Mouse (Mus musculus): ENCODE measurements at regions not wholly inside any gene's neighbourhood (a gene's known extent, or its start where the extent isn't known, plus 50 kb on each side); places are given as distances from the start of the nearest gene placed in this dataset.
"Not testable (repeated sequence)": the region's sequence is repeated elsewhere in the genome, so short reads cannot be mapped to it uniquely, and the experiment has no call there.

GRCm38 (mm10) chr4:23037784-23038183 is 549.6 kb upstream of the Pou3f2 start:
- Histone ChIP-seq H3K9me3 (ENCODE audit: control insufficient read depth, low read length) (no peaks in the 10 kb centered on the region), H3K27me3 (ENCODE audit: control insufficient read depth, insufficient read depth, low read length) (no peaks in the 10 kb centered on the region), H3K4me1 (ENCODE audit: control insufficient read depth, insufficient read depth, low read length) (no peaks in the 10 kb centered on the region), H3K36me3 (ENCODE audit: control insufficient read depth, insufficient read depth, low read length) (no peaks in the 10 kb centered on the region), H3K27ac (ENCODE audit: low read depth, low read length) (no peak overlapping the region), H3K4me3 (ENCODE audit: low read length) (no peak overlapping the region), H3K4me2 (replicated peaks; ENCODE audit: low read depth, low read length) (no peak overlapping the region), H3K9ac (ENCODE audit: low read depth, low read length) (no peak overlapping the region)
- no peak for ATAC-seq (ENCODE audit: low FRiP score, low TSS enrichment)
- WGBS = 72% methylated on average over 6 of the region's 6 CpGs

- Histone ChIP-seq H3K9me3 (ENCODE audit: control insufficient read depth, low read length) (no peaks in the 10 kb centered on the region), H3K36me3 (ENCODE audit: control insufficient read depth, insufficient read depth, low read length) (no peaks in the 10 kb centered on the region)
- WGBS = 85% methylated on average over 2 of the region's 2 CpGs
Measured at GRCm38 (mm10) chr4:23031271-23031670, 543.1 kb upstream of the Pou3f2 start.

GRCm38 (mm10) chr4:23022177-23022576 is 534.0 kb upstream of the Pou3f2 start:
- no peak for ATAC-seq (ENCODE audit: low FRiP score, low TSS enrichment)
- H3K27me3 ChIP-seq (ENCODE audit: control insufficient read depth, insufficient read depth, low read length) = no peaks in the 10 kb centered on the region
- H3K4me3 ChIP-seq (ENCODE audit: low read length) = no peak overlapping the region
- no peaks in the 10 kb centered on the region for H3K9me3 ChIP-seq (ENCODE audit: control insufficient read depth, low read length)
- no peak overlapping the region for H3K4me2 ChIP-seq (replicated peaks; ENCODE audit: low read depth, low read length)
- H3K36me3 ChIP-seq (ENCODE audit: control insufficient read depth, insufficient read depth, low read length) = no peaks in the 10 kb centered on the region
- no peaks in the 10 kb centered on the region for H3K4me1 ChIP-seq (ENCODE audit: control insufficient read depth, insufficient read depth, low read length)
- no peak overlapping the region for H3K9ac ChIP-seq (ENCODE audit: low read depth, low read length)
- H3K27ac ChIP-seq (ENCODE audit: low read depth, low read length) = no peak overlapping the region
- whole genome bisulfite sequencing = 72% methylated on average over 2 of the region's 2 CpGs

More at GRCm38 (mm10) chr4:23031271-23031670, 543.1 kb upstream of the Pou3f2 start:
- Histone ChIP-seq H3K27ac (ENCODE audit: low read depth, low read length) (no peak overlapping the region), H3K9ac (ENCODE audit: low read depth, low read length) (no peak overlapping the region), H3K4me1 (ENCODE audit: control insufficient read depth, insufficient read depth, low read length) (no peaks in the 10 kb centered on the region), H3K4me2 (replicated peaks; ENCODE audit: low read depth, low read length) (no peak overlapping the region), H3K27me3 (ENCODE audit: control insufficient read depth, insufficient read depth, low read length) (no peaks in the 10 kb centered on the region), H3K4me3 (ENCODE audit: low read length) (no peak overlapping the region)
- ATAC-seq (ENCODE audit: low FRiP score, low TSS enrichment) = no peak

- H3K36me3 ChIP-seq (ENCODE audit: control insufficient read depth, insufficient read depth, low read length) = no peaks in the 10 kb centered on the region
- no peak for ATAC-seq (ENCODE audit: low FRiP score, low TSS enrichment)
- no peak overlapping the region for H3K4me3 ChIP-seq (ENCODE audit: low read length)
- H3K27ac ChIP-seq (ENCODE audit: low read depth, low read length) = no peak overlapping the region
- H3K4me1 ChIP-seq (ENCODE audit: control insufficient read depth, insufficient read depth, low read length) = no peaks in the 10 kb centered on the region
- H3K9me3 ChIP-seq (ENCODE audit: control insufficient read depth, low read length) = no peaks in the 10 kb centered on the region
- no peaks in the 10 kb centered on the region for H3K27me3 ChIP-seq (ENCODE audit: control insufficient read depth, insufficient read depth, low read length)
- WGBS = 59% methylated on average over 2 of the region's 2 CpGs
- H3K4me2 ChIP-seq (replicated peaks; ENCODE audit: low read depth, low read length) = no peak overlapping the region
- H3K9ac ChIP-seq (ENCODE audit: low read depth, low read length) = no peak overlapping the region
Measured at GRCm38 (mm10) chr4:23010346-23010745, 522.2 kb upstream of the Pou3f2 start.

- not testable (repeated sequence) for H3K27me3 ChIP-seq (ENCODE audit: control insufficient read depth, insufficient read depth, low read length); ATAC-seq (ENCODE audit: low FRiP score, low TSS enrichment); H3K4me1 ChIP-seq (ENCODE audit: control insufficient read depth, insufficient read depth, low read length); H3K9me3 ChIP-seq (ENCODE audit: control insufficient read depth, low read length); H3K36me3 ChIP-seq (ENCODE audit: control insufficient read depth, insufficient read depth, low read length); H3K27ac ChIP-seq (ENCODE audit: low read depth, low read length); H3K9ac ChIP-seq (ENCODE audit: low read depth, low read length); H3K4me2 ChIP-seq (replicated peaks; ENCODE audit: low read depth, low read length); H3K4me3 ChIP-seq (ENCODE audit: low read length)
- WGBS = 77% methylated on average over 3 of the region's 3 CpGs
Measured at GRCm38 (mm10) chr4:23009196-23009595, 521.0 kb upstream of the Pou3f2 start.

GRCm38 (mm10) chr4:22998994-22999393 is 510.8 kb upstream of the Pou3f2 start:
- Histone ChIP-seq H3K4me2 (replicated peaks; ENCODE audit: low read depth, low read length) (no peak overlapping the region), H3K9ac (ENCODE audit: low read depth, low read length) (no peak overlapping the region), H3K27ac (ENCODE audit: low read depth, low read length) (no peak overlapping the region), H3K27me3 (ENCODE audit: control insufficient read depth, insufficient read depth, low read length) (no peaks in the 10 kb centered on the region), H3K4me1 (ENCODE audit: control insufficient read depth, insufficient read depth, low read length) (no peaks in the 10 kb centered on the region), H3K9me3 (ENCODE audit: control insufficient read depth, low read length) (no peaks in the 10 kb centered on the region), H3K36me3 (ENCODE audit: control insufficient read depth, insufficient read depth, low read length) (no peaks in the 10 kb centered on the region), H3K4me3 (ENCODE audit: low read length) (no peak overlapping the region)
- ATAC-seq (ENCODE audit: low FRiP score, low TSS enrichment) = no peak
- 47% methylated on average over 4 of the region's 4 CpGs for WGBS

GRCm38 (mm10) chr4:22997198-22997985 is 509.2 kb upstream of the Pou3f2 start:
- no peak overlapping the region for H3K27ac ChIP-seq (ENCODE audit: low read depth, low read length)
- H3K4me1 ChIP-seq (ENCODE audit: control insufficient read depth, insufficient read depth, low read length) = no peaks in the 10 kb centered on the region
- H3K36me3 ChIP-seq (ENCODE audit: control insufficient read depth, insufficient read depth, low read length) = no peaks in the 10 kb centered on the region
- no peaks in the 10 kb centered on the region for H3K9me3 ChIP-seq (ENCODE audit: control insufficient read depth, low read length)
- H3K4me2 ChIP-seq (replicated peaks; ENCODE audit: low read depth, low read length) = no peak overlapping the region
- H3K4me3 ChIP-seq (ENCODE audit: low read length) = no peak overlapping the region
- no peak for ATAC-seq (ENCODE audit: low FRiP score, low TSS enrichment)
- no peaks in the 10 kb centered on the region for H3K27me3 ChIP-seq (ENCODE audit: control insufficient read depth, insufficient read depth, low read length)
- no peak overlapping the region for H3K9ac ChIP-seq (ENCODE audit: low read depth, low read length)
- 34% methylated on average over 4 of the region's 4 CpGs for WGBS

- H3K27ac ChIP-seq (ENCODE audit: low read depth, low read length) = no peak overlapping the region
- H3K9me3 ChIP-seq (ENCODE audit: control insufficient read depth, low read length) = no peaks in the 10 kb centered on the region
- no peak overlapping the region for H3K4me2 ChIP-seq (replicated peaks; ENCODE audit: low read depth, low read length)
- ATAC-seq (ENCODE audit: low FRiP score, low TSS enrichment) = 0 out of 2 replicates have a peak, but pooled peaks have one; percentile 28
- H3K9ac ChIP-seq (ENCODE audit: low read depth, low read length) = no peak overlapping the region
- no peaks in the 10 kb centered on the region for H3K36me3 ChIP-seq (ENCODE audit: control insufficient read depth, insufficient read depth, low read length)
- H3K27me3 ChIP-seq (ENCODE audit: control insufficient read depth, insufficient read depth, low read length) = no peaks in the 10 kb centered on the region
- H3K4me1 ChIP-seq (ENCODE audit: control insufficient read depth, insufficient read depth, low read length) = no peaks in the 10 kb centered on the region
- H3K4me3 ChIP-seq (ENCODE audit: low read length) = no peak overlapping the region
- 14% methylated on average over 4 of the region's 4 CpGs for WGBS
Measured at GRCm38 (mm10) chr4:22986763-22987468, 498.8 kb upstream of the Pou3f2 start.

GRCm38 (mm10) chr4:22973585-22974116 is 485.5 kb upstream of the Pou3f2 start:
- 64% methylated on average over 4 of the region's 4 CpGs for whole genome bisulfite sequencing
- Histone ChIP-seq H3K9ac (ENCODE audit: low read depth, low read length) (no peak overlapping the region), H3K27ac (ENCODE audit: low read depth, low read length) (no peak overlapping the region), H3K4me3 (ENCODE audit: low read length) (no peak overlapping the region), H3K27me3 (ENCODE audit: control insufficient read depth, insufficient read depth, low read length) (no peaks in the 10 kb centered on the region), H3K4me2 (replicated peaks; ENCODE audit: low read depth, low read length) (no peak overlapping the region), H3K9me3 (ENCODE audit: control insufficient read depth, low read length) (no peaks in the 10 kb centered on the region), H3K36me3 (ENCODE audit: control insufficient read depth, insufficient read depth, low read length) (no peaks in the 10 kb centered on the region), H3K4me1 (ENCODE audit: control insufficient read depth, insufficient read depth, low read length) (no peaks in the 10 kb centered on the region)
- ATAC-seq (ENCODE audit: low FRiP score, low TSS enrichment) = no peak

Data from kidney, embryonic 14.5 days (tissue).